Mouse (Mus musculus) ovary, postnatal 36 days (tissue): ENCODE data around the gene Gngt2.

Experiments used
- DNase-seq: peaks from one replicate; pipeline ENCODE4 v3.0.0; 2022; ENCODE audit warnings: low spot score, mixed read lengths

Gngt2 gene

DNA sequence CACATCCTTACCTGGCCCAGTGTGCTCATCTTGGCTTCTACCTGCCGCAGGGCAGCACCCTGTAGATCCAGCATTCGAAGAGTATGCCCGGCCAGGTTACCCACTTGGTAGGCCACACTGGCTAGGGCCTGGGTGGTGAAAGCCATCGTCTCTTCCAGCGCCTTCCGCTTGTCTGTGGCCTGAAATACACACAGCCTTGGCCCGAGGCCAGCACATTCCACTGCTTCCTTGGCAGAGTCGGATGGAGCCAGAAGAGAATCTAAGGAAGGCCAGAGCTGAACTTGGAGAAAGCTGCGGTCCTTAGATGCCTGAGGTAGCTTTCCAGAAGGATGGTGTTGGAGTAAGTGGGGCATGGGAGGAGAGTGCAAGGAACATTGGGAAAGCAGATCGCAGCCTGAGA is at the start of gene Gngt2:
Gene Gngt2 (plus strand): TSS at position 158 of the 400 bp plus-strand sequence.
- peak; percentile 81 for DNase-seq

DNA sequence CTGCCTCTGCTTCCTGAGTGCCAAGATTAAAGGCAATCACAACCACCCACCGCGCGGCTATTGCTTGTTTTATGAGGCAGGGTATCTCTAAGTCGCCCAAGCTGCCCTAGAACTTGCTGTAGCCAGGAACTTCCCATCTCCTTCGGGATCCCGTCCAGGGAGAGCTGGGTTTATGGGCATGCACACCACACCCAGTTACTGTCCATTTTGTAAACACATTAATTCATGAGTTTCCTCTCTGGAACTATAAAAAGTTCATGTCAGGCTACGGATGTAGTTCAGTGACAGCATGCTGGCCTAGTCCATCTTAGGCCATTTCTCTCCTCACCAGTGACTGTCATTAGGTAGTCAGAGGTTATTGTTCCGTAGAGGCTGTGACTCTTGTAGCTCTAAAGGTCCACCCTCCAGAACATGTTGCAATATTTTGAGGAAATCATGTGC is 47.5 kb upstream of the Gngt2 start:
- no peak for DNase-seq

DNA sequence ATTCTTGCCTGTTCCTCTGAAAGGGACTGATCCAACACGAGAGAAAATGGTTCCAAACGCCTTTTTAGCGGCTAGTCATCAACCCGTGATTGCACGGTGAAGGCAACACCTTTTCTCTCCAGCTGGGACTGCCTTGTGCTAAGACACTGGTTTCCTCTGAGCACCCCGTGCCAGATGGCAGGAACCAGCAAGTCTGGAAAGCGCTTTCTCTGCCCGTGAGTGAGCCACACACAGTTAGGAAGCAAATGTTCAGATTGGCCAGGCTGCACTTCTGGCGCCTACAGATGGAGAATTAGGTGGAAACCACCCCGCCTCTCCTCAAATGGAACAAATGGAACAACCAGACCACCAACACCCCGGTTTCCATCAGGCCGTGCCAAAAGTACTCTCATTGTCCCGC is 45.2 kb upstream of the Gngt2 start:
- no peak for DNase-seq

DNA sequence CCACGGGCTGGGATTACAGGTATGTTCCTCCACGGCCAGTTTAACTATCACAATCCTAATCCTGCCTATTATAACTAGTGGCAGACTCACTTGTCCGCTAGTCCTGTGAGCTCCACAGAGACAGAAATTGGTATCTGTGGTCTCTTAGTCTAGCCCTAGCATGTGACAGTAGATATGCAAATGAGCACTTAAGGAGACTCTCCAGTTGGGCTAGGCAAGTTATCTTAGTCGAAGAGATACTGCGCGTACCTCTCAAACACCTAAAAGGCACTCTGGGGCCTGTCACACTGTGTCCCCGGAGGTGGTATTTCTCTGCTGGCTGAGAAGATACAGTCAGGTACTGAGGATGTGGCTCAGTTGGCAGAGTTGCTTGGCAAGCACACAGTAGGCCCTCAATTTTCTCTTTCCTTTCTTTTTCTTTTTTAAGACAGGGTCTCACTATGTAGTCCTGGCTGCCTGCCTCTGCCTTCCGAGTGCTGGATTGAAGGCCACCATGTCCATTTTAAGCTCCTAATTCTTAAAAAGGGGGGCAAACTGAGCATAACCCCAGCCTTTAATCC is 44.0 kb upstream of the Gngt2 start:
- no peak for DNase-seq

DNA sequence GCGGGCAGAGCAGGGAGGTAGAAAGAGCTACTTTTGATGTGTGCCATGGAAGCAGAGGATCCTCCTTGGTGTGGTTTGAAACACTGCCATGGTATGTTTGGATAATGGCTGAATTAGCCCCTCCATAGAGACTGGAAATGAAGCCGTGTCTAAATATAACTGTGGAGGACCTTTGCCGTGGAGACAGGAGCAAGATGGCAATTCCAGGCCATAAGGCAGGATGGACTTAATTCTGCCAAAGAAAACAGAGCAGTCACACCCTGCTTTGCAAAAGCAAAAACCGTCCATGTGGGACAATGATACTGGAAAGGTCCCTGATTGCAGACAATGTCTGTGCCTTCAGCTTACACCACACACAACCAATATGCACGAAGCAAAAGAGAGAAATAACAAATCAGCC is 42.8 kb upstream of the Gngt2 start:
- DNase-seq = no peak

DNA sequence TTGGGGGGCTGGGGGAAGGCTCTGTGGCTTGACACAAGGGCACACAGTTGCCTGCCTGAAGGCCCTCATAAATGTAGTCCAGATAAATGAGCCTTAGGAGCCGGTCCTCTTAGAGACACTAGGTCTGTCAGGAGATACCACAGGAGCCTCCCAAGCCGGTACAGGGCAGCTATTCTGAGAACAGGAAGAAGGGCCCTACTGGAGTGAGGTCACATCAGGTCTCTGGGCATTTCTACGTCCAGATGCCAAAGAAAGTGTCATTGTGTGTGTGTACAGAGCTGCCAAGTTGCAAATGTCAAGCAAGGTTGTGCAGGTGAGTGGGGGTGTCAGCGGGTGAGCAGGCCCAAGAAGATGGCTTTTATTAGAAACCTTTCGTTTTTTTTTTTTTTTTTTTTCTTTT is 41.4 kb upstream of the Gngt2 start:
- DNase-seq = no peak

DNA sequence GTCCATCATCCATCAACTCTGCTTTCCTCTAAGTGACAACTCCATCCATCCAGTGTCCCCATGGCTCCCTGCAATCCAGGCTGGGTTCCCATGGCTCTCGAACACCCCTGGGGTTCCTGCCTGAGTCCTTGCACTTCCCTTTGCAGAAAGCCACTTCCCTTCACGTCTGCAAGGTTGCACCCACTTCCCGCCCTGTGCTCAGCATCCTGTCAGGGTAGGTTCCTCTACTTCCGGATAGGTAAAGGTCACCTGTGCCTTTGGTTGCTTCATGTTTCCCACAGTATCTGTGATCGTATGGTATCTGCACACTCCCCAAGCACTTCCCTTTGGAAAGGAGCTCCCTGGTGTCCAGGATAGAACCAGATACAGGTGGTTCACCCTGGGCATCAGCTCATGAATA is 32.0 kb upstream of the Gngt2 start:
- DNase-seq = no peak

DNA sequence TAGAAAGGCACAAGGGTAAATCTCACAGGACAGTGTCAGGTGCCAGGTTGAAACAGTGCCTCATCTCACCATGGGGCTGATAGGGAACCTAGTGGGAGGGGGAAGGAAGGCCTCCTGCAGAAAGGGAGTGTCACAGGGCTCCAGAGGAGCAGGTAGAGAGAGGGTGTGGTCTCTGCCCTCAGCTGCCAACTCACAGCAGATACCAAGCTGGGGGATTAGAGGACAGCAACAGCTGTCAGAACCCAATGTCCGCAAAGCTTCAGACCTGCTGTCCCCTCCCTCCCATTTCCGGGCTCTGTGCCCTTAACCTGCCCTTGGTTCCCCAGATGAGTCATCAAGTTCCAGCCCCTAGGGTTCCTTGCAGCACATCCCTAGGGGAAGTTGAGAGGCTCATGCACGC is 31.5 kb upstream of the Gngt2 start:
- no peak for DNase-seq

DNA sequence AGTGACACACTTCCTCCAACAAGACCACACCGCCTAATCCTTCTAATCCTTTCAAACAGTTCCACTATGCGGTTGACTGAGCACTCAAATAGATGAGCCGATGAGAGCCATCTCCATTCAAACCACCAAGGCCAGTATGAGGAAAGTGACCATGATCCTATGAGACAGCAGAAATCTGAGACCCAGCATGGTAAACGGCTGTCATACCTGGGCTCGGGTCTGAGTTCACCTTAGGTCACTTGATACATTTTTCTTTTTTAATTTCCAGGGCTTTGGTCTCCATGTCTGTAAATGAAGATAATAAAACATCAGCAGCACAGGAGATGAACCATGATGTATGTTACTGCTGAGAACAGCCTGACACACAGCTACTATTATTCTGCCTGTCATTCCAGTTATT is 29.1 kb upstream of the Gngt2 start:
- no peak for DNase-seq

DNA sequence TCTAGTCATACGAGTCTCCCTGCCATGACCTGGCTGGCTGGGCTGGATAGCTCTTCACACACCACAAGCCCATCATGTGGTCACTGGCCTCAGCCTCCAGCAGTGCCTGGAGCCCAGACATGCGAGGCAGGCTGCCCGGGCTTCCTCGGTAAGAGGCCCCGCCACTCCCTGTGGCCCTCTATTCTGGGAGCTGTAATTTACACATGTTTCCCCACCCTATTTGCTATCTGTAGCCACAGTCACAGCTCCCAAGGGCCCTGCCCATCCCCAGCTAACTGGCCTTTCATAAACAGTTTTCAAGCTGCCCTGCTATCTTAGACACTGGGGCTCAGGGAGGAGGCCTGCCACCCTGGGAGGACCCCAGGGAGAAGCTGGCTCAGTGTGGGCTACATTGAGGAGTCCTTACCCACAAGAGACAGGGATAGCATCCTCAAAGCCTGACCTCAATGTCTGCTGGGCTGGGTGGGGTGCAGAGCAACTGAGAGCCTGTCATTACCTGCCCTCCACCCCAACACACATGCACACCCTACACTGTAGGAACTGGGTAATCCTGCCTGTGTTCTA is 28.5 kb upstream of the Gngt2 start:
- no peak for DNase-seq

DNA sequence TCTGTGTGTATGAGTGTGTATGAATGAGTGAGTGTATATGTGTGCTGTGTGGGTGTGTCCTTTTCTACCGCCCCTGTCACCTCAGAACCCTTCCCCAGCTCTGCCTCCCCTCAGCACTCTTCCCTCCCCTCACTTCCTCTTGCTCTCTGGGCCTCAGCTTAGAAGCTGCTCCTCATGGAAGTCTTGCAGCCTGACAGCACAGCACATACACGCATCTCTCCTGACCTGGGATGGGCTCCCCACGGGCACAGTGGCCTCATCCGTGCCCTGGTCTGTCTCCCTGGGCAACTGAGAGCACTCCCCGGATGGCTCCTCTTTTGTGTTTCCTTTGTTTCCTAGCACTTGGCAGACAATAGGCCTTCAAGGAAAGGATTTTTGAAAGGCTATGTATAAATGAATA is 27.4 kb upstream of the Gngt2 start:
- DNase-seq = no peak

DNA sequence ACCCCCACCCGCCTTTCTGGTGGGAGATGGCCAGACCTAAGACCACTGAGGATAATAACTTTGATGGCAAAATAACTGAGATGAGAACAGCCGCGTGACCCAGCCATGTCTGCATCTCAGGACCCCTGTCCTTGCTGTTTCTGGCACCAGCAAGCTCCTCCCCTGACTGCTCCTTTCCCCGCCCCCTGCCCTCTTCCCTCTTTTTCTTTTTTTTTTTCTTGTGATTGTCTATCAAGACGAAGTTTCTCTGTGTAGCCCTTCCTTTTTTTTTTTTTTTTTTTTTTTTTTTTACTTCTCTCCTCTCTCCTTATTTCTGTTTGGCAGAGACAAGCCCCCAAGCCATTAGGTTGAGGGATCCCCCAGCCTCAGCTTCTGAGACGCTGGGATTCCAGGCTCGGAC is 26.2 kb upstream of the Gngt2 start:
- no peak for DNase-seq

DNA sequence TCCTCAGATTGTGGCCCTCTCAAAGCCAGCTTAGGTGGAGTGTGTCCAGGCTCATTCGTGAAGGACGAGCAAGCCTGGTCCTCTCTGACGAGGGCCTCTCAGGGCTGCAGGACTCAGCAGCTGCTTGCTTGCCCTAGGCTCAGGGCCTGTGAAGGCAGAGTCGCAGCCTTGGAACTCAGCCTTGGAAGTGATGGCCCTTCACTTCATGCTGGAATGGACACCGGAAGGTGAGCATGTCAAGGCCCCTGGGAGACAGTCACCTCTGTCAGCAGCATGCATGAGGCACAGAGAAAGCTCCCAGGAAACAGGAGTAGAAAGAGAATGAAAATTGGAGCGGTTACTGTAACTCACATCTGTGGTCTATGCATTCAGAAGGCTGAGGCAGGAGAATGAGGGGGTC is 25.3 kb upstream of the Gngt2 start:
- DNase-seq = no peak

DNA sequence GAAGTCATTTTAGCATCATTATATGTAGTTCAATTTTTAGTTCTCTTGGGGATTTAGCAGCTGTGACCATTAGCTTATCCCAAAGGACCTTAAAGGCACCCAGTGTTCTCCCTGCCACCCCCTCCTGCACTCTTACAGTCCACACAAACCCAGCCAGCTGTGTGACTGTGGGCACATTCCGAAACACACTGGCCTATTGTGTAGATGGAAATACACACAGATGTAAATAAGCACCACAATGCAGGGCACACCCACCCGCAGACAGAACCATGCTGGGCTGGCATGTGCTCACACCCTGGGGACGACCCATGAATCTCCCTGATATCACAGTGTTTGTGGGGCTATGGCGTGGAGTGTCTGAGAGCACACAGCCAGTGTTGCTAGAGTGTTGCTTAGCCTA is 24.8 kb upstream of the Gngt2 start:
- no peak for DNase-seq

DNA sequence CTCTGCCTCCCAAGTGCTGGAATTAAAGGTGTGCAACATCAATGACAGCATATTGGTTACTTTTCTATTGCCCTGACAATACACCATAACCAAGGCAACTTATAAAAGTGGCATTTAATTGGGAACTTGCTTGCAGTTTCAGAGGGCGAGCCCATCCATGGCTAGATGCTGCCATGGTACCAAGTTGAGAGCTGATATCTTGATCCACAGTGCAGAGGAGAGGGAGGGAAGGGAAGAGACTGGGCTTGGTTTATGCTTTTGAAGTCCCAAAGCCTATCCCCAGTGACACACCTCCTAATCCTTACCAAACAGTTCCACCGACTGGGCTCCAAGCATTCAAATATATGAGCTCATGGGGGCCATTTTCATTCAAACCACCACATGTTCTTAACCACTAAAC is 22.9 kb upstream of the Gngt2 start:
- DNase-seq = no peak

DNA sequence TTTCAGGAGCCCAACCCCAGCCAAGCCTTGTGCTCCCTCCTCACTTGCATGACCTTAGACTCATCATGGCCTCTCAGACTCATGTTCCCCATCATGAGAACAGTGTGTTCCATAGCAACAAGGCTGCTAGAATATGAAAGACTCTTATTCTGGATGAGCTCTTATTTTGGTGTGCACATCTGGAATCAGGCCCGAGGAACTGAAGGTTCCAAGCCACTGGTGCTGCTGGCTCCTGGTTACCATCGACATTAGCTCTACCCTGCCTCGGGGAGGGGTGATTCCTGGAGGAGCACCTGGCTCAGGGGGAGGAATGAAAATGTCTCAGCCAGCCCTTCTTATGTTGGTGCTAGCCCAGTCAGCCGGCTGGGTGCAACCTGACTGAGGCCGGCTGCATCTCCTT is 22.2 kb upstream of the Gngt2 start:
- DNase-seq = no peak

DNA sequence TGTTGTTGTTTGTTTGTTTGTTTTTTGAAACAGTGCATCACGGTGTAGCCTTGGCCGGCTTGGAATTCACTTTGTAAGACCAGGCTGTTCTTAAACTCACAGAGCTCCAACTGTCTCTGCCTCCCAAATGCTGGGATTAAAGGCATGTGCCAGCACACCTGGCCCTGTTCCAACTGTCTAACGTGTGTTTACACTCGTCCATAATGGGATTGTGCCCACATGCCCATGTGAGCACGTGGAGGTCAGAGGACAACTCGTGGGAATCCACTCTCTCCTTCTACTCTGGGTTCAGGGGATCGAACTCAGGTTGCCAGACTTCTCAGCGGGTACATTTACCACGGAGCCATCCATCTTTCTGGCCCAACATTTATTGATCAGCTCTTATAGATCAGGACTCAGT is 21.6 kb upstream of the Gngt2 start:
- DNase-seq = no peak

DNA sequence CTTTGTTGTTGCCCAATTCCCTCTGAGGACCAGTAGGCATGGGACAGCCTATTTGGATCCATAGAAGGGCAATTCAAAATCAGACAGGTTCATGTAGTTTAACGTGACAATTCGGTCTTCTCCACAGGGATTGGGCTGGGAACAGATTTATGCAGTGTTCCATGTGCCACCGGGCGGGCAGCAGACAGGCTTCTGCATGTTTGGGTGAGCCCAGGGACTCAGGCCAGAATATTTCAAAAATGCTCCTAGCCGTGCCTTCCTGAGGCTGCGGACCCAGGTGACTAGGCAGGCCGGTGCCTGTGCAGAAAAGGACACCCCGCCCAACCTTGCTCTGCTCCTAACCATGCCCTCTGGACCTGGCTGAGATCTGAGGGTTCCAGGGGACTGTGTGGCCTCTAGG is 17.9 kb upstream of the Gngt2 start:
- no peak for DNase-seq

DNA sequence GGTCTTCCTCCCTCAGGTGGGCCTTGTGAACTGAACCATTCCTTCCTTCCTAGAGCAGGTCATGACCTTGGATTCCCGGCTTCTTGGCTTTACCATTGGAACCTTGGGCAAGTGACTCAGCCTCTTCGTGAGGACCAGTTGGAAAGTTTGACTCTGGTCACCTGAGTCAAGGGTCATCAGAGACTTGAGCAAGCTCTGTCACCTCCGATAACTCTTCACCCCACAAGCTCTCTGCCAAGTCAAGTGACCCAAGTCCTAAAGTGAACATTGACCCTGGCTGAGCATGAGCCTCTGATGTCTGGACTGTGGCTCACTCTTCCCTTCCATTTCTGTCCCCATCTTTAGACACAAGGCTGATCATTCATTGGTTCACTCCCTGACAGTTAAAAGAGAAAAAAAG is 15.5 kb upstream of the Gngt2 start:
- no peak for DNase-seq

DNA sequence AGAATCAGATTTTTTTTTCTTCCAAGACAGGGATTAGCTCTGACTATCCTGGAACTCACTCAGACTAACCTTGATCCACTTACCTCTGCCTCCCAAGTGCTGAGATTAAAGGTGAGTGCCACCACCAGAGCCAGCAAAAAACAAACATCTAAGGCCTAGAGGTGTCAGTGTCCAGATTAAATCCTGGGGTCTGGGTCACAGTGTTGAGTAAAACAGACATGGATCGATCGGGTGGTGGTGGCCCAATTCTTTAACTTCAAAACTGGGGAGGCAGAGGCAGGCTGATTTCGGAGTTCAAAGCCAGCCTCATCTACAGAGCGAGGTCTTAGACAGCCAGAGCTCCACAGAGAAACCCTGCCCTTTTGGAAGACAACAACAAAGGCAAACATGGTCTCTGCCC is 14.6 kb upstream of the Gngt2 start:
- no peak for DNase-seq

DNA sequence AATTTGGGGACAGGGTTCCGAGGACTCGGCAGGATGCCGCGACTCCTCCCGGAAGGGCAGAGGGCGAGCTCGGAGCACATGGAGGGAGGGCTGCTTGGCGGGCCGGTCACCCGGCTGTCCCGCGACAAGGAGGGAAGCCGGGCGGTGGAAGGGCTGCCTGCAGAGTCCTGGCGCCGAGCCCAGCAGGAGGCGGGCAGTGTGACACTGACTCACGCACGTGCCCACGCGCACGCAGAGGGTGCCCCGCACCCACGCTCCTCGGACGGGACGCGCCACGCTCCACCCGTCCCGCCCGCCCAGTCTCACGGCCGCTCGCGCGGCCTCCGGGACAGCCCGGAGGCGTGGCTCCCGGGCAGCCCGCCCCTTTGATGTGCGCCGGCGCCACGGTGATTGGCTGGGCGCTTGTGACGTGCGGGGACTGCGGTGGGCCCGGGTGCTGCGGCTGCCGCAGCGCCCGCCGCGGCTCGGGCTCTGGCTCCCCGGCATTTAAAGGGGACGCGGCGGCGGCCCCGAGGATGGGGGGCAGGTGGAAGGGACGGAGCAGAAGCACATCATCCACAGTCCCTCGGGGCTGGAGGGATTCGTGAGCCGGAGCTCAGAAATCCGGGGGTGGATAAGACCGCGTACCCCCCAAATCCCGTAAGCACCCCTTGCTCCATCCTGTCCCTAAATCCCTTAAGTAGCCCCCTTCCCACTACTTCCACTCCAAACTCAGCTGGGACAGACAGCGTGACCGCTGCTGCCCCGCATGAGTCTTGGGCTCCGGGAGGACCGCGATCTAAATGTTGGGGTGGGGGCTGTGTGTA is 12.7 kb upstream of the Gngt2 start, which contains the start of gene Phospho1:
Gene Phospho1 (plus strand): TSS at position 429 of the 806 bp plus-strand sequence.
- peak; percentile 94 for DNase-seq

DNA sequence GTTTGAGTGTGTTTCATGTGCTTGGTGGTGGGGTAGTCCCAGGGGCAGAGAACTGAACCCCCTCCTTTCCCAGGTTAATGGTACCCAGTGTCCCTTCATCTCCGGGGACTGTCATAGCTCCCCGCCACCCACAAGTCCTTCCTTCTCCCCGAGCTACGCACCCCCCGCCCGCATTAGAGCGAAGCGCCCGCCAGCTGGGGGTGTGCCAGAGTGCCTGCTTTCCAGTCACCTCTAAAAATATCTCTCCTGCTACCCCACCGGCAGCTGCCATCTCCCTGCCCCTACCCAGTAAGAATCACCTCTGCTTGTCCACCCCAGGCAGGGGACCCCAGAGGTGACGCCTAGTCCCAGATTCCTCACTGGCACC is 12.2 kb upstream of the Gngt2 start:
- no peak for DNase-seq

DNA sequence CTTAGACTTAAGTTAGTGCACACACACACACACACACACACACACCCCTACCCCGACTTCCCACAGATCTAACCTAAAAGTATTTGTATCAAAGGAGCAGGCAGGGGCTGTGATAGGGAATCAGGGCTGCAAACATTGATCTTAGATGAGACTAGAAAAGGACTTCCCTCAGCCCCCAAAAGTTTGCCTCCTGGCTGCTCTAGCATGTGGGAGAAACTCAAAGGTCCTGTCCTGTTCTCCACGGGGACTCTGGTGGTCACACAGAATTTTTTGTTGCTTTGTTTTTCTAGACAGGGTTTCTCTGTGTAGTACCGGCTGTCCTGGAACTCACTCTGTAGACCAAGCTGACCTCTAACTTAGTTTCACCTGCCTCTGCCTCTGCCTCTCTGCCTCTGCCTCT is 11.4 kb upstream of the Gngt2 start:
- DNase-seq = no peak
